Mouse (Mus musculus) erythroblast, embryonic 14.5 days (primary cell): ENCODE data around the gene Gpm6a.

Source experiments
- GATA1 ChIP-seq: IDR thresholded peaks from 2 replicates; pipeline ENCODE4 v1.6.1; 2012; ENCODE audit warnings: low read length, inconsistent platforms, mixed read lengths
- TAL1 ChIP-seq: IDR thresholded peaks from 3 replicates; pipeline ENCODE4 v1.6.1; 2012; ENCODE audit warnings: low read length, inconsistent platforms, mixed read lengths

- no peak for TF ChIP-seq GATA1
- TF ChIP-seq TAL1, result no peak
Measured at GRCm38 (mm10) chr8:55103065-55103464, 148.4 kb downstream of the Gpm6a start.
